Mouse (Mus musculus) cerebellum, adult 11-12 months (tissue): Measurements from ENCODE around the gene Otop1.

Source experiments
- DNase-seq: peaks from one replicate; pipeline ENCODE4 v3.0.0; 2022

The Otop1 gene

DNA sequence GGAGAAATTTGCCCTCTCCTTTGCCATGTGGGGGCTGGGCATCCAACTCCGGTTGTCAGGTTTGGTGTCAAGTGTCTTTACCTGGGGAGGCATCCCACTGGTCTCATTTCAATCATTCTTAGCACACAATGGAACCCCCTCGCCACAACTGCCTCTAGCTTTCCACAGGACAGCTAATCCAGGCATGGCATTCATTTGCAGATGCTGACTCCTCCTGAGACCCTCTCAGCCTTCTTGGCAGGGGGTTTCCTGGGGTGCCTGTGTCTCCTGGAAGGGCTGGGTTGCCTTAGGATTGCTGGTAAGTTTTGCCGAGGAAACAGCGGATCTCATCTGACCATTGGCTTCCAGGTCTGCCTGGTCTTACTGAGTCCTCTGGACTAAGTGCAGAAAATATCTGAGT, at the start of gene Otop1:
Gene Otop1 (plus strand): TSS at position 202 of the 400 bp plus-strand sequence.
- DNase-seq, result no peak

DNA sequence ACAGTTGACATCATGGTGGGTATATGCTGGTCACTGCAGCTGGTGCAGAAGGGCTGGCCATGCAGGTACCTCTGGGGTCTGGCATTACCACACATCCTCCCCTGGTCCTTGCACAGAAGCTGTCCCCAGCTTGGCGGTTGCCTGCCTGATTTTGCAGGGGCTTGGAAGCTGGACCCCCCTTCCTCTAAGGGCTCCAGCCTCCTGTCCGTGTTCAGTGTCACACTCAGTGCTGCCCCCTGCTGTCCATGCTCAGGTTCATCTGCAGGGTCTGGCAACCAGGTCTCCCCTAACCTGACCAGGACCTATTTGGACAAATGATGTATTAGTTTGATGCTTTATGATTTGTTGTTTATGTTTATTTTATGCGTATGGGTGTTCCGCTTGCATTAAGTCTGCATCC, 40.4 kb upstream of the Otop1 start:
- no peak for DNase-seq

DNA sequence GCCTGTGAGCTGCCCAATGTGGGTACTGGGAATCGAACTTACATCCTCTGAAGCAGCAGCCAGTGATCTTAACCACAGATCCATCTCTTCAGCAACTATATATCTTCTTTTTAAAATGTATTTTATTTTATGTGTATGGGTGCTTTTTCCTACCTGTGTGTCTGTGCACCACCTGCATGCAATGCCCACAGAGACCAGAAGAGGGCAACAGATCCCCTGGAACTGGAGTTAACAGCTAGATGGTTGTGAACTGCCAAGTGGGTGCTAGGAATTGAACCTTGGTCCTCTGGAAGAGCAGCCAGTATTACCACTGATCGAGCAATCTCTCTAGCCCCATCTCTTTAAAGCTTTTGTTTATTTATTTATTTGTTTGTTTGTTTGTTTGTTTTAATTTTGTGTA, 39.1 kb upstream of the Otop1 start:
- DNase-seq, result no peak

DNA sequence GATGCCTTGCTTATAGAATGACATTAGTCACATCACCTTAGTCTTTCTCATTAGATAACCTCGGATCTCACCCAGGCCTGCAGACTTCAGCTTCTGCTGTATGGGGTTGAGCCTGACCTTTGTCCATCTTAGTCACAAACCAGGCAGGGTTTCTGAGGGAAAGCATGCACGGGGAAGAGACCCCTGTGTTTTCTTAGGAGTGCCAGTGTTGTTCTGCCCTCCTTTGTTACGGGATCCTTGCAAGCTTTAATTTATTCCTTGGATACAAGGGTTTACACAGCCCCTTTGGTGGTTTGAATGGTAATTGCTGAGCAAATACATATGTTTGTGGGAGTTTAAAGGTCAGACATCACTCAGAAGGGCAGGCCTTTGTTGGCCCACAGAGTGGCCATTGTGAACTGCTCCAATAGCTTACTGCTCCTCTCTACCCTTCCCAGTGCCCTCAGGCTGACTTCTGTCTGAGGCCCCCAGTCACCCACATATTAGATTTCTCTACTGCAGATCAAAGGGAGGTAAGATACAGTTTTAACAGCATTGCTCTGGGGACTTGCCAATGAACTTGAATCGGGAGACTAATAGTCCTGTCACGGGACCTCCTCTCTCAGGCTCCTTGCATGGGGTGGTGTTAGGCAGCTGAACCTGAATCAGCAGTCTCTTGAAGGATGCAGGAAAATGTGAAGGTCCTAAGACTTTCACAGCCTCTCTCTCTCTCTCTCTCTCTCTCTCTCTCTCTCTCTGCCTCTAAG, 34.9 kb upstream of the Otop1 start:
- DNase-seq, result no peak

DNA sequence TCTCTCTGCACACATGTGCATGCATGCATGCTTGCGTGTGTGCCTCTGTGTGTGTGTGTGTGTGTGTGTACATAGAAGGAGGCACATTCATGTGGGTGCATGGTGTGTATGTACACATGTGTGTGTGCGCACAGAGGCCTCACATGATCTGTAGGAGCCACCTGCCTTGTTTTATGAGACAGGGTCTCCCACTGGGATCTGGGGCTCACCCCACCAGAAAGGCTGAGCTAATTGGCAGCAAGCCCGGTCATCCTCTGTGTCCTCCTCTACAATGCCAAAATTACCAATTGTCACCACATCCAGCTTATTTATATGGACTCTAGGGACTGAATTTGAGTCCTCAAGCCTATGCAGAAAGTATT, 34.3 kb upstream of the Otop1 start:
- no peak for DNase-seq

DNA sequence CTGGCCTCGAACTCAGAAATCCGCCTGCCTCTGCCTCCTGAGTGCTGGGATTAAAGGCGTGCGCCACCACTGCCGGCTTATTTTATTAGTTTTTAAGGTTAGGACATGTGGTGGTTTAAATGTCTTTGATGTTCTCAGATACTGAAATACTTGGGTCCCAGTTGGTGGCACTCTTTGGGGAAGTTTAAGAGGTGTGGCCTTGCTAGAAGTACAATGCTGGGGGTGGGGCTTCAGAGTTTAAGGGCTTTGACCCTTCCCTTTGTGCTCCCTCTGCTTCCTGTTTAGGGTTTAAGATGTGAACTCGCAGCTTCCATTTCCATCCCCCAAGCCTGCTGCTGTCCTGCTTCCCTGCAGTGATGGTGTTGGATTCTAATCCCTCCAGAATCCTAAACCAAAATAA, 33.8 kb upstream of the Otop1 start:
- DNase-seq, result no peak

DNA sequence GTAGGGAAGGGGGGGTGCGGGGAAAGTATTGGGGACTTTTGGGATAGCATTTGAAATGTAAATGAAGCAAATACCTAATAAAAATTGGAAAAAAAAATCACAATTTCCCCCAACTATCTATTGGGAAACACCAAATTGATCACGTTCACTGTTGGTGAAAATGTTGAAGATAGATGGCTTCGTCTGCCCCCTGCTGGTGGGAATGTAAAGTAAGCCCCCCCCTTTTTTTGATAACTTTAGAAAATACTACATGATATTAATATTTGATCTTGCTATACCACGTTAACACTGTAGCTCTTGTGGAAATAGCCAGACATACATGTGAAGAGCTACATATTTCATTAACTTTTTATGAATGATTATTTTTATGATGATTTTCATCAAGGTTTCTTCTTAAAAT, 20.6 kb upstream of the Otop1 start:
- DNase-seq, result no peak

DNA sequence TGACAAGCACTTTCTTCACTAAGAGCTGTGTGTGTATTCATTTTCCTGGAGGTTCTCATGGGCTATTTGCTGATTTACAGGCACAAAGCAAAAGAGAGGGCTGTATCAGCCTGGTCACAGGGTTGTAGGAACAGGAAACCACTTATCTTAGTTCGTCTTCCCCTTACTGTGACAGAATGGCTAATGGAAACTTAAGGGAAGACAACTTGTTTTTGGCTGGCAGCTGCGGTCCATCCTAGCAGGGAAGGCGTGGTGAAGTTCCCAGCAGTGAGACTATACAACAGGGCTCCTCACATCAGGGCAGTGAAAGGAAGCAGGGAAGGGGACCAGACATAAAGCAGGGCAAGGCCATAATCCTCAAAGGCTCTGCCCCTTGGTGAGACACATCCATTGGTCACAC, 20.1 kb upstream of the Otop1 start:
- DNase-seq, result no peak

DNA sequence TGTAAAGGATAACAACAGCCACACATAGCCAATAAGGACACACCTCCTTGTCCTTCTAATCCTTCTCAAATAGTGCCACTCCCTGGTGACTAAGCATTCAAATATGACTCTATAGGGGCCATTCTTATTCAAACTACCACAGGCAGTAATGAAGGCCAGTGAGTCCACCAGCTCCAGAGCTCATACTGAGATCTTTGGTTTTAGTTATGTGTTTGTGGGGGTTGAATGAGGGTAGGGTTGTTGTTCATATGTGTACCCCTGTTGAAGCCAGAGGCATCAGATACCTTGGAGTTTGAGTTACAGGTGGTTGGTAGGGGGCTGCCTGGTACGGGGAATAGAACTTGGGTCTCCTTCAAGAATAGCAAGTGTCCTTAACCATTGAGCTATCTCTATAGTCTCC, 19.2 kb upstream of the Otop1 start:
- no peak for DNase-seq

DNA sequence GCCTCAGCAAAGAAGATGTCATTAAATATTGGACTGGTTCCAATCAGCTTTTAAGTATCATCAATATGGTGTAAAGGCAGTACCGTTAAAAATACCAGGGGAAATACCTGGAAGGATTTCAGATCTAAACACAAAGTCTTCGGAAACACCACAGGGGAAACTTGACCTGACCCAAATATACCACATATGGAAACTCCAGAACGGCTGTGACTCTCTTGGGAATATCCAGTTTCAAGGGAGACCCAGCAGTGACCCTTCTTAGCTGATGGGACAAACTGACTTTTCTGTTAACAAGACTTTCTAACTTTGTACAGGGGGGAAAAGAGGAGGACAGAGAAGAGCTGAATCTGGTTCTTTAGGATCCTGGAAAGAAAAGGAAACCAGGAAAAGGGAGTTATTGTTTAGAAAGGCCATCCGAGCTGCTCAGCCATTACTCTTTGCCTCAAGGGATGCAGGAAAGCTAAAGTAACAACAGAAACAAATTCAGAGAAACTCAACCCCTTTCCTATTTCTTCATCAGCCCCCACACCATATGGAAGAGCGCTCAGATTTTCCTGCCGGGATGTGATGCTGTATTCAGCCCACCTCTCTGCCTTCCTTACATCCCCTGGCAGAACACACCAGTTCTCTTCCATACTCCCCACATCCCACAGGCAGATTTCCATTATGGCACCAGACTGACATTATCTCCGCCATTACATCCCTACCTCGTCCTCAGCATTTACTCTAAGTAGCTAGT, 17.6 kb upstream of the Otop1 start:
- no peak for DNase-seq

DNA sequence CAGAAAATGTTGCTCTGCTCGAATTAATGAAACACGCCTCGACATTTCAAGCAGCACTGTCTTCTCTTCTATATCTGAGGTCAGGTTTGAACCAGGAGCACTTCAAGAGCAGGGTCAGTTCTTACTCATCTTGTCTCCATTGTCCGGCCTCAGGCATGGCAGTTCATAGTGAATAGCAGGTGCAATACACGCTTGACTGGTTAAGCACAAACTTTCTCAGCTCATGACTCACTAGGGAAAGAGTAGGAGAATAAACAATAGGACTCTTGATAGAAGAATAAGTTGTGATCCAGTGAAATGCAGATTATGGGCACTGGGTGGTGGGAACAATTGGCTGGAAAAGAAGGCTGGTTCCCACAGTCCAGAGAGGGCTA, 17.0 kb upstream of the Otop1 start:
- DNase-seq, result no peak

DNA sequence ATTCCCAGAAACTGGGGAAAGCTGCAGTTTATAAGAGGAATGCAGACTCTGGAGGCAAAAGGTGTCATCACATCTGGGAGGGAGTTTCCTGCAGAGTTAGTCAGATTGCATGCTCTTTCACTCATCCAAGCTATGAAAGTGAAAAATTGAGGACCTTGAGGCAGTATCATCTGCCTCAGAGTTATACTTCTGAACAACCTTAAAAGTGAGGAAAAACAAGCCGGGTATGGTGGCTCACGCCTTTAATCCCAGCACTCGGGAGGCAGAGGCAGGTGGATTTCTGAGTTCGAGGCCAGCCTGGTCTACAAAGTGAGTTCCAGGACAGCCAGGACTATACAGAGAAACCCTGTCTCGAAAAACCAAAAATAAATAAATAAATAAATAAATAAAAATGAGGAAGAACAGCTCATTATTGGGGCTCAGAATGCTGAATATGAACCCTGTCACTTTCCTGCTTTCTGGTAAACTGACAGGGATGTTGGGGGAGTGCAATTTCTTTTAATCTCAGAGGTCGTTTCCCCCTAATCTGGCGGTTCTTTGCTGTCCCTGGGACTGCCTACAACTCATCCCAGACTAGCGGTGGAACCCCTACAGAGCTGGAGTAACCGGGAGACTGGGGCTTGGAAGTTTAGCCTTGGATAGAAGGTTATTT, 16.2 kb upstream of the Otop1 start:
- DNase-seq, result no peak

DNA sequence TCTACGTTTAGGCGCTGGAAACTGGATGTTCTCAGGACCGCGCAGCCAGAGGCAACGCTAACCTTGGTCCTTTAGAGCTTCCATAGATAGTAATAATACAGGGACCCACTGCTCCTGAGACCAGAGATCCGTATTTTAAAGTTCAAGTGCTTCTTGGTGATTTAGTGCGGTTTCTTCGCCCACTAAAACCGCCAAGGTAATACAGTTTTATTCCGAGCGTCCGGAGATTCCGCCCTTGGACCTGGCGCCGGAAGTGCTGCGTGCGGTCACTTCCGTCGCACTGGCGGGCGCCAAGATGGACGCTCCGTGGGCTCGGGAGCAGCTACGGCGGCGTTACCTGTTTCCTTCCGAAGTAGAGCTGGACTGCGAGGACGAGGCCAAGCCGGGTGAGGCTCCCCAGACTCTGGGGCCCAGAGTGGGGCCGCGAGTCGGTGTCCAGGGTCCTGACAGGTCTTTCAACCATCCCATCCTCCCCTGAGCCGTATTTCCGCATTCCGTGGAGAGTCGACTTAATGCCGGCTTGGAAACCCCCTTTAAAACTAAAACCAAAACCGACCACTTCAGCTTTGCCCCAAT, 15.6 kb upstream of the Otop1 start, which contains the start of gene Tmem128:
Gene Tmem128 (plus strand): TSS at position 79 of the 576 bp plus-strand sequence.
- DNase-seq, result peak; percentile 63

DNA sequence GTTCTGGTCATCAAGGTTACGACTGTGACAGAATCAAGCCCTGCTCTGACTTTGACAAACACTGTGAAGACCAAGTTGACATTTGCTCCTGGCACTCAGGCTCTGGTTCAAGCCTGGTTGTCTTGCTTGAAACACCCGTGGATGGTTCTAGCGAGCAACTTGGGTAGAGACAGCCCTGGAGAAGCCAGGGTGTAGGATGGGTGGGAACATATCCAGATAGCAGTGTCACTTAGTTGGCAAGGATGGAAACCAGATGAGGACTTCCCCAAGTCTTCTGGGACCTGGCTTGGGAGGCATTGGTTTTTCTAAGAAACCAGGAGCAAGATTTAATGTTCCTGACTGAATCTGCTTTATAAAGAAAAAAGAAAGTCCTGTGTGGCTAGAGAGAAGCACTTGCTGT, 4.8 kb upstream of the Otop1 start:
- no peak for DNase-seq

DNA sequence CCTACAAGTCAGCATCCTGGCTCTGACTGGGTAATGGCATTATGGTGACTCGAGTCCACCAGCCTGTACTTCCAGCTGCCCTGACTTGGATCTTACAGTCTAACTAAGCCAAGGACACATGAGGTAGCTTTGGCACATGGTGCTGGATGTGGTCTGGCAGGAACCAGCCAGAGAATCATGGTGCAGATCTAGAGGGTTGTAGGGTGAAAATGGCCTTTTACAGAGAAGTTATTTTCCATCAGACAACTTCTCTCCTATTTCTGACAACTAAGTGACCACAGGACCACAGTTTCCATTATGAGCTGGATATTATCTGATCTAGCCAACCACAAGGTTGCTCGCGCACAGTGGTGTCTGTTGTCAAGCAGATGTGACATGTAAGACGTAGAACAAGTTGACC, 1.9 kb upstream of the Otop1 start:
- DNase-seq, result no peak

DNA sequence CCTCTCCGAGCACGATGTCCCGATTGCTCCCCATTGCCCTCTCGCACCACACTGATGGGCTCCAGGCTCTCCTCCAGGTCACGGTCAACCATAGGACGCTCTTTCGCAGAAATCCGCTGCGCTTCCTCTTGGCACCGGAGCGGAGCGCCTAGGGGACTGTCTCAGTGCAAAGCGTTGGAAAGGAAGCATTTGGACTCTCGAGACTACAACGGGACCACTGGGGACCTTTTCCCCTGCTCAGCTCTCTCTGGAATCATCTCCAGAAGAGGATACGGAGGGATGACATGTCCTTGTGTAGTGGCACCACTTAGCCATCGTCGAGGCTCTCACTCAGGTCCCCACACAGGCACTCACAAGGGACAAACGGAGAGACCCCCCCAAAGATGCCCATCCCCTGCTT, 679 bp downstream of the Otop1 start:
- no peak for DNase-seq

DNA sequence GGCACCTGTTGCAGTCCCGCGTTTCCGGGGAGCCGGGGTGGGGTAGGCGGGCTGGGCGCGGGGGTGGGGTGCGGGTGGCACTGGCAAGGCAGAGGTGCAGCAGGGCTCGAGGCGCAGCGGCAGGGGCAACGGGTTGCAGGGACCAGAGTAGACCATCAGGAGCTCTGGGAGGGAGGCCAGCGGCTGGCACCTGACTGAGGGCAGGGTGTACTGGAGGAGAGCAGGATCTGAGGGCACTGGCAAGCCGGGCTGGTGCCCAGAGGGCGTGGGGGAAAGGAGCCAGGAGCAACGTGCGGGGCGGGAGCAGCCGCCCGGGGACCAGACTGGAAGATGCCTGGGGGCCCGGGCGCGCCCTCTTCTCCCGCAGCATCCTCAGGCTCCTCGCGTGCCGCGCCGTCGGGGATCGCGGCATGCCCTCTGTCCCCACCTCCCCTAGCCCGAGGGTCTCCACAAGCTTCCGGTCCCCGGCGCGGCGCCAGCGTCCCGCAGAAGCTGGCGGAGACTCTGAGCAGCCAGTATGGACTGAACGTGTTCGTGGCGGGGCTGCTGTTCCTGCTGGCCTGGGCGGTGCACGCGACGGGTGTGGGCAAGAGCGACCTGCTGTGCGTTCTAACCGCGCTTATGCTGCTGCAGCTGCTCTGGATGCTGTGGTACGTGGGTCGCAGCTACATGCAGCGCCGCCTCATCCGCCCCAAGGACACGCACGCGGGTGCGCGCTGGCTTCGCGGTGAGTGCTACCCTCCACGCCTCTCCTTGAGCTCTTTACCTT, 1.5 kb downstream of the Otop1 start:
- no peak for DNase-seq

DNA sequence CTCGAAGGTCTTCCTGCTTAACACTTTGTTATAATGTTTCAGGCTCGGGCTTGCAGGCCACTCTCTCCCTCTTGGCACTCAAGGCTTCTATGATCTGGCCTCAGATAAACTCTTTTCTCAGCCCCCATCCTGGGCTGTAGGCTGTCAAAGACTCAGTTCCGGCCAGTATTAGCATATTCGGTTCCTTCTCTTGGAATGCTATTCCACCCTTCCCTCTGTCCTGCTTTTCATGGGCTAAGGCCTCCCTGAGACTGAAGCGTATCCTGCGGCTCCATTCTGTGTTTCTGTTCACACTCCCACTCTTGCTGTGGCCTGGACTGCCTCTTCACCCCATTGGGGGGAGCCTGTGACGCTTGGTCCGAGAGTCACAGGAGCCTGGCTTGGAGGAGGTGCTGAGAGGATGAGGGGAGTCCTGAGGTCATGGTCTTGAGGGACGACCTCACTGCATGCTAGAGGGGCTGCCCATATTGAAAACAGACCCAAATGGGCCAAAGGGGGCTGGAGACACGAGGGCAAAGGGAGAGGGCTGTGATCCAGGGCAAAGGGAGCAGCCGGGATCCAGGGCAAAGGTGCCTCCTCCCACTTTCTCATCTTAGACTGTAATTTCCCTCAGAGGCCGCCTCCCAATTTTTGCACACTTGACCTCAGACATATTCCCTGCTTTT, 2.3 kb downstream of the Otop1 start:
- DNase-seq, result no peak

DNA sequence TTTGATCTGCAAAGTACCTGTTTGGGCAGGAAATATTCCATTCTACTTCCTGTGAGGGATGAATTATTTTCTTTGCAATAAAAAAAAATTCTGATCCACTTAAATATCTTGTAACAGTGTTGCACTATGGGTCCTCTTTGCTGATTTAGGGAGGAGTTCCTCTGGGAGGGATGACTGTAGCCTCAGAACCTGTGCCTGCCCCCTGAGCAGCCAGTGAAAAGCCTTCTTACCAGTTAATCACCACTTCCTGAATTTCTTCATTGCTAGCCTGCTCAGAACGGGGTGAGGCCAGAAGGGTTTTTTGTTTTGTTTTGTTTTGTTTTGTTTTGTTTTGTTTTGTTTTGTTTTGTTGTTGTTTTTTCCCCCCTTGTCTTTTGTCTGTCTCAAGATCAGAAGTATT, 4.3 kb downstream of the Otop1 start:
- no peak for DNase-seq

DNA sequence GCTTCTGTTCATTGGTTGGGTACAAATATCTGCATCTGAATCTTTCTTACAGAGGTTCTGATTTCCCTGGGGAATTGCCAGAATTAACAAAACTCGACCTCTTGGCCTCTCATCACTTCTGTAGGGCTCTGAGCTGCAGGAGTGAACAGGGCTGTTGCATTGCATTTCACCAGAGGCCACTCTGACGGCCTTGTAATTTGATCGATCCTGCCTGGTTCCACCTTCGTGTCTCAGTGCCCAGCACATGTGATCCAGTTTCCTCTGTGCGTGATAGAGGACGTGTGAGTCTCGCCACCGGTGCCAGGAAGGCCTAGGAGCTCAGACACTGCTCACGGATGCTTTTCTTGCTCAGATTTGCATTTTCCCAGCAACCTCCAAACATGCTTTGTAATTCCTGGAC, 10.0 kb downstream of the Otop1 start:
- no peak for DNase-seq

DNA sequence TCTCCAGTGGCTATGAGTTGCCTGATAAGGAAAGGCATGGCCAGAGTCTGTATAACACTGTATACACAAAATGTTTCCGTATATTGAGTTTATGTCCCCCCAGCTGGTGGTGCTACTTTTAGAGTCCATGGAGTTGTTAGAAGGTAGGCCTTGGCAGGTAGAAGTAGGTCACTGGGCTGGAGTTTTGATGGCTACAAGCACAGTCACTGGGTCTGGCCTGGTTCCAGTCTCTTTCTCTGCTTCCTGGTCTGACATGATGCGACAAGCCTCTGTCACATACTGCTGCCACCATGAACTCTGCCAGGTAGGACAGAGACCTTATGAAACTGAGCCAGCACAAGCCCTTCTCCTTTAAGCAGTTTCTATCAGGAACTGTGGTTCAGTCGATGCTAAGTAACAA, 12.7 kb downstream of the Otop1 start:
- DNase-seq, result no peak

DNA sequence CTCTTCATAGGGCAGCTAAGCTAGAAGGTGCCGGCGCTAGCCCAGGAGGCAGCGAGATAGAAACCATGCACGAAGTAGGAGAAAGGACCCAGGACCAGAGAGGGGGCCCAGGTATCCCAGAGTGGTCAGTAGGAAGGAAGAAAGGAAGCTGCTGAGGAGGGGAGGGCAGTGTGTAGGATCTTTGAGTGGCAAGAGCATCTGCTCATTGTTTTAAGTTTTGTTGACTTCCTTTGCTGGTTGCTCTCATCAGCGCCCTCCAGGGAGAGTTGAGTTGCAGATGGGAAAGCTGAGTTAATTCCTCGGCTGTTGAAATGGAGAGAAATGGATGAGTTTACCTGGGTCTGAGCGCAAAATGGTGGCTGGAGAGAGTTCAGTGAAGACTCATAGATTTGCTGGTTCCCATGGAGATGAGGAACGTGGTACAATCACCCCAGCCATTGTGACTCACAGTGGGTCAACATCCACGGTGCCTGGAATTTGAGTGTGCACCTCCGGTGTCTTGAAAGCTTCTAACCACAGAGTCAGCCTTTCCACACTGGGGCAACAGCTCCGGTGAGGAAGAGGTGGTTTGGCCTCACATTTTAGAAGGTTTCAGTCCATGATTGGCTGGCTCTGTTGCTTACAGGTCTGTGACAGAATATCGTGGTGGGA, 26.1 kb downstream of the Otop1 start:
- no peak for DNase-seq
